Mouse (Mus musculus): ENCODE measurements around the gene 4931429L15Rik. TPM values are rescaled to one million over a fixed set of nuclear protein-coding genes. Genes with fewer than 3 reads are reported as not detected.
"Not testable (repeated sequence)": the region's sequence is repeated elsewhere in the genome, so short reads cannot be mapped to it uniquely, and the experiment has no call there.

Gene 4931429L15Rik
- polyA plus RNA-seq, 1 experiment from 2014 or later = not detected

DNA sequence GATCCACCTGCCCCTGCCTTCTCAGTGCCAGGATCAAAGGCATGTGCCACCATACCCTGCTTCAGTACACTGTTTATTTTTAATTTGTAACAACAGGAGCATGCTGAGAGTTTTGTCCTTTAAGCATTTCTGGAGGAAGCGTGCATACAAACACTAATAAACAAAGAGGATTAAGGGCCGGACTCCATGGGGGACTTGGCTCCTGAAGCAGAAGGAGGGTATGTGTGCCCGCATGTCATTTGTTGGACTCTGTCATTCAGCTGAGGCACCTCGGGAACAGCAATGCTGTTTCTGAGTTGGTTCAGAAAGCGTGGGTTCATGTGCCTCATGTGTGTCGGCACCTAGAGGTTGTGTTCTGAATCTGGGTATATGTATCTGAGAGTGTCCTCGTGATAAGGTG is 17.5 kb upstream of the 4931429L15Rik start:
- Histone ChIP-seq H3K27ac (no peak overlapping the region), H3K9me3 (no peaks in the 10 kb centered on the region)
- 49% methylated on average over 7 of the region's 7 CpGs for WGBS

DNA sequence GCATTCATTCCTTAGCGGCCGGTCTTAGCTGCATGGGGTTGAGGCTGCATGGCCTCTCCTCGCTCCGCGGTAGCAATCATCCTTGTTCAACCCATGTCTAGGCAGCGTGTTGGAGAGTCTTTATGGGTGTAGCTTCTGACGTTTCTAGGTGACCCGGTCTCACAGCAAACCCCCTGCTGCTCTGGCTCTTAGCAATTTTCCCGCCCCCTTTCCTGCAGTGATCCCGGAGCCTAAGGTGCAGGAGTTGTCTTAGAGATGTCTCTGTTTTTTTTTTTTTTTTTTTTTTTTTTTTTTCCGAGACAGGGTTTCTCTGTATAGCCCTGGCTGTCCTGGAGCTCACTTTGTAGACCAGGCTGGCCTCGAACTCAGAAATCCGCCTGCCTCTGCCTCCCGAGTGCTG is 16.5 kb upstream of the 4931429L15Rik start:
- not testable (repeated sequence) for H3K9ac ChIP-seq; H3K4me1 ChIP-seq; H3K27ac ChIP-seq; H3K4me2 ChIP-seq; H3K9me3 ChIP-seq; H3K4me3 ChIP-seq; ATAC-seq (ENCODE audit: borderline replicate concordance, extremely low read depth, low FRiP score, low TSS enrichment); H3K36me3 ChIP-seq
- 73% methylated on average over 13 of the region's 14 CpGs for WGBS
- peaks cover 20% of the 10 kb centered on the region; the same call in 1 of the 2 replicates for H3K27me3 ChIP-seq

More for the DNA sequence above, 17.5 kb upstream of the 4931429L15Rik start:
- Histone ChIP-seq H3K27me3 (peaks cover 22% of the 10 kb centered on the region; the same call in 1 of the 2 replicates), H3K36me3 (no peaks in the 10 kb centered on the region), H3K4me3 (no peak overlapping the region), H3K4me1 (no peaks in the 10 kb centered on the region), H3K9ac (no peak overlapping the region), H3K4me2 (no peak overlapping the region)
- no peak for ATAC-seq (ENCODE audit: borderline replicate concordance, extremely low read depth, low FRiP score, low TSS enrichment)

DNA sequence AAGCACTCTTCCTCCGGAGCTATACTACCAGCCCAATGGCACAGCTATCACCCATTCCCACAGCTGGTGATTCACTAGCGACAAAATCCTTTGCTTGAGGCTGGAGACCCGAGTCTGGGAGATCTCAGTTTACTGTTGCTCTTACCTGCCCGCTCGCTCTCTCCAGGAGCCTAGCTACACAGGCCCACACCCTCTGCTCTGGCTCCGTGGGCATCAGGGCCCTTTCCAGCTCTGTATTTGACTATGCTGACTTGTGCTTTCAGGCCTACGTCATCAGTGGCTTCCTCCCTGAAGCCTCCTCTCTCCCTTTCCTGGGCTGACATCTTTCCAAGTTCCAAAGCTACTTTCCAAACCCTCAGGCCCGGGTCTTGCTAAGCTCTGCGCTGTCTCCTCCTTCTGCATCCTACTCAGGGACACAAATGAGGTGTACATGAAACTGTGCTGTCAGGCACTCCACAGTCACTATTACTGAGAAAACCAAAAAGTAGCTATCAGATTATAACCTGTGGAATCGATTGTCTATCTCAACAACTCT is 15.7 kb upstream of the 4931429L15Rik start:
- no peak overlapping the region for H3K4me2 ChIP-seq
- H3K9me3 ChIP-seq = no peaks in the 10 kb centered on the region
- WGBS = 65% methylated on average over 10 of the region's 10 CpGs
- H3K4me3 ChIP-seq = no peak overlapping the region
- H3K27ac ChIP-seq = no peak overlapping the region
- H3K9ac ChIP-seq = no peak overlapping the region
- ATAC-seq (ENCODE audit: borderline replicate concordance, extremely low read depth, low FRiP score, low TSS enrichment) = no peak
- peaks cover 22% of the 10 kb centered on the region; the same call in 1 of the 2 replicates for H3K27me3 ChIP-seq
- H3K36me3 ChIP-seq = no peaks in the 10 kb centered on the region
- H3K4me1 ChIP-seq = no peaks in the 10 kb centered on the region

DNA sequence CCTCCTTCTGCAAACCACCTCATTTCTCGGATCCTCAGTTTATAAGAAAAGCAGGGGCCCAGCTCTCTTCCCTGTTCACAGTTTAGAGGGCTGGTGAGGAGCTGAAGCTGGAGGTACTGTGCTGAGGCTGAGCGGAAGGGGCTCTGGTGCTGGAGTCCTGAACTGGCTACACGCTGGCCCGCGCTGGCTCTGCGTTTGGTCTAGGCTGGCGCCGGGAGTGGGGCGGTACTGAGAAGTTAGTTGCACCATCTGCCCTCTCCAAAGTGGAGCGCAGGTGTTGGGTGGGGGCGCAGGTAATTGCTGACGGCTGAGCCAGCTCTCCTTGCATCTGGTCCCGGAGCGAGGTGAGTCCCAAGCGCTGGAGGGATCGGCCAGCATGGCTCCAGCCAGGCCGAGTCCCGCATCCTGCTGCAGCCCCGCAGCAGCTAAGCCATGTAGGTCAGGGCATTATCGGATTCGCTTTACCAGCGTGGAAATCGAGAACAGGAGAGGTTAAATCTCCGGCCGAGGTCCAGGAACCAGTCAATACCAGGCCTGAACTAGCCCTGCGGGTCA is 14.8 kb upstream of the 4931429L15Rik start:
- Histone ChIP-seq H3K4me3 (no peak overlapping the region), H3K9ac (no peak overlapping the region), H3K9me3 (no peaks in the 10 kb centered on the region), H3K27me3 (peaks cover 26% of the 10 kb centered on the region; the same call in 1 of the 2 replicates), H3K27ac (no peak overlapping the region), H3K36me3 (no peaks in the 10 kb centered on the region), H3K4me1 (no peaks in the 10 kb centered on the region), H3K4me2 (no peak overlapping the region)
- no peak for ATAC-seq (ENCODE audit: borderline replicate concordance, extremely low read depth, low FRiP score, low TSS enrichment)
- 35% methylated on average over 26 of the region's 26 CpGs for WGBS

DNA sequence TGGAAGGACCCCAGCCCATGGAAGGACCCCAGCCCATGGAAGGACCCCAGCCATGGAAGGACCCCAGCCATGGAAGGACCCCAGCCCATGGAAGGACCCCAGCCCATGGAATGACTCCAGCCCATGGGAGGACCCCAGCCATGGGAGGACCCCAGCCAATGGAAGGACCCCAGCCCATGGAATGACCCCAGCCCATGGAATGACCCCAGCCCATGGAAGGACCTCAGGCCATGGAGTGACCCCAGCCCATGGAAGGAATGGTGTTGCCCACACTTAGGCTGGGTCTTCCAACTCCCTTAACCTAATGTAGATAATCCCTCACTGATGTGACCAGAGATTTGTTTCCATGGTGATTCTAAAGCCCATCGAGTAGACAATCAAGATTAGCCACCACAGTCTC is 11.5 kb upstream of the 4931429L15Rik start:
- H3K4me2 ChIP-seq = no peak overlapping the region
- peaks cover 26% of the 10 kb centered on the region; the same call in 1 of the 2 replicates for H3K27me3 ChIP-seq
- H3K36me3 ChIP-seq = no peaks in the 10 kb centered on the region
- H3K27ac ChIP-seq = no peak overlapping the region
- no peak overlapping the region for H3K9ac ChIP-seq
- H3K4me1 ChIP-seq = peaks cover 11% of the 10 kb centered on the region
- H3K4me3 ChIP-seq = no peak overlapping the region
- no peak for ATAC-seq (ENCODE audit: borderline replicate concordance, extremely low read depth, low FRiP score, low TSS enrichment)
- 90% methylated on average over 1 of the region's 1 CpGs for WGBS
- no peaks in the 10 kb centered on the region for H3K9me3 ChIP-seq

DNA sequence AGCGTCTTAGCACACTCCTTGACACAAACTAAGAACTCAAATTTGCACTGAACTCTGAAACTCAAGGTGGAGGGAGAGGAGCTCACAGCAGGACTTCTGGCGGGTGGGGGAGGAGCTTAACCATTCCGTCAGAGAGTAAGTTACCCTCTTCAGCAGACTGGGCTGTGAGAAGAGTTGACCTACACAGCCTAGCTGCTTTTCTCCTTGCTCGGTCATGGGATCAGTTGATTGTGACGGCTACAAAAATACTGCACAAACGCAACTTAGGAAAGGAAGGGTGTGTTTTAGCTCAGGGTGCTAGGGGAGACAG is 10.8 kb upstream of the 4931429L15Rik start:
- H3K9ac ChIP-seq = no peak overlapping the region
- peaks cover 21% of the 10 kb centered on the region; the same call in 1 of the 2 replicates for H3K27me3 ChIP-seq
- no peak for ATAC-seq (ENCODE audit: borderline replicate concordance, extremely low read depth, low FRiP score, low TSS enrichment)
- H3K36me3 ChIP-seq = no peaks in the 10 kb centered on the region
- no peak overlapping the region for H3K4me2 ChIP-seq
- H3K9me3 ChIP-seq = no peaks in the 10 kb centered on the region
- no peak overlapping the region for H3K4me3 ChIP-seq
- no peak overlapping the region for H3K27ac ChIP-seq
- WGBS = 48% methylated on average over 6 of the region's 6 CpGs
- H3K4me1 ChIP-seq = peaks cover 11% of the 10 kb centered on the region

DNA sequence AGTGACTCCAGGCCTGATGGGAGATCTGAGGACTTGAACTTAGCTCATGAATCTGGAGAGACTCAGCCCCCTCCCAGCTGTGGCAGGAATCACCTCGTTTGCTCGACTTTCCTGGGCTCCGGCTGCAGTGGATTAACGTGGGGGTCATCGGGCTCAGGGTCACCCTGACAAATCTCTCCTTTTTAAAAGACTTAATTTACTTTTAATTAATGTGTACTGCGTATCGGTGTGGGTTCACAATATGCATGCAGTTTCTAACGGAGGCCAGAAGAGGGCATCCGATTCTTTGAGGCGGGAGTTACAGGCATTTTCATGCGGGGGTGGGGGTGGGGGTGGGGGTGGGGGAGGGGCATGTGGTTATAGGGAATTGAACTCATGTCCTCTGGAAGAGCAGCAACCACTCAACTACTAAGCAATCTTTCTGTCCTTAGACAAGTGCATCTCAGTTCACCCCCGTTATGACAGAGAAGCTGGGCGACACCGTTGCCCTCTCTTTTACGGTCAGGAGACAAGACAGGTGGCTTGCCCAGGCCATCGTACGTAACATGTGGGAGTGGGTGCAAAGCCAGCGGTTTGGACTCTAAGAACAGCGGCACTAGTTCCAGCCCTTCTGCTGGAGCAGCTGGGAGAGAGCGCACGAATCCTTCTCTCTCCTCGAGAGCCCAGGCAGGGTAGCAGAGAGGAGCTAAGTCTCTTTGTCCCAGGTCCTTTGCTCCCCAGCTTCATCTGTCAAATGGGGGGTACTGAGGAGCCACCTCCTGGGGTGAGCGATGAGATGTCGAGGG is 10.2 kb upstream of the 4931429L15Rik start:
- H3K4me3 ChIP-seq = no peak overlapping the region
- peaks cover 11% of the 10 kb centered on the region for H3K4me1 ChIP-seq
- H3K27ac ChIP-seq = no peak overlapping the region
- no peak for ATAC-seq (ENCODE audit: borderline replicate concordance, extremely low read depth, low FRiP score, low TSS enrichment)
- peak overlapping the region; percentile 66 for H3K4me2 ChIP-seq
- H3K9ac ChIP-seq = no peak overlapping the region
- WGBS = 26% methylated on average over 24 of the region's 24 CpGs
- H3K27me3 ChIP-seq = peaks cover 18% of the 10 kb centered on the region; the same call in 1 of the 2 replicates
- no peaks in the 10 kb centered on the region for H3K9me3 ChIP-seq
- no peaks in the 10 kb centered on the region for H3K36me3 ChIP-seq

DNA sequence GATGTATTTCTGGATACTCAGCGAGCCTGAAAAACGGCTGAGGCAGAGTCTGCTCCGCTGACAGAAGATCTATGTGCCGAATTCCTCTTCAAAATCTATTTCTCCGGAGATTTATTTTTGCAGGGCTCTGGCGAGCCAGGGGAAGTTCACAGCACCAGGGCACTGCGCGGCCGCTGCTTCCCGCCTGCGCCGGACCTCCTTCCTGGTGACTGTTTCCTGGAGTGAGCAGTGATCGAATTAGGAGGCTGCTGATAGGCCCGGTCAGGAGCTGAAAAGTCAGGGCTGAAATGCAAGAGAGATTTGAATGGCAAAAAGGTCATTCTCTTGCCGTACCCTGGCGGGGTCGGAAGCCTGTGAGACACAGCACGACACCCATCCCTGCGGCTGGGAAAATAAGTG is 9.5 kb upstream of the 4931429L15Rik start:
- WGBS = 6% methylated on average over 19 of the region's 19 CpGs
- H3K9ac ChIP-seq = peak overlapping the region; percentile 43

DNA sequence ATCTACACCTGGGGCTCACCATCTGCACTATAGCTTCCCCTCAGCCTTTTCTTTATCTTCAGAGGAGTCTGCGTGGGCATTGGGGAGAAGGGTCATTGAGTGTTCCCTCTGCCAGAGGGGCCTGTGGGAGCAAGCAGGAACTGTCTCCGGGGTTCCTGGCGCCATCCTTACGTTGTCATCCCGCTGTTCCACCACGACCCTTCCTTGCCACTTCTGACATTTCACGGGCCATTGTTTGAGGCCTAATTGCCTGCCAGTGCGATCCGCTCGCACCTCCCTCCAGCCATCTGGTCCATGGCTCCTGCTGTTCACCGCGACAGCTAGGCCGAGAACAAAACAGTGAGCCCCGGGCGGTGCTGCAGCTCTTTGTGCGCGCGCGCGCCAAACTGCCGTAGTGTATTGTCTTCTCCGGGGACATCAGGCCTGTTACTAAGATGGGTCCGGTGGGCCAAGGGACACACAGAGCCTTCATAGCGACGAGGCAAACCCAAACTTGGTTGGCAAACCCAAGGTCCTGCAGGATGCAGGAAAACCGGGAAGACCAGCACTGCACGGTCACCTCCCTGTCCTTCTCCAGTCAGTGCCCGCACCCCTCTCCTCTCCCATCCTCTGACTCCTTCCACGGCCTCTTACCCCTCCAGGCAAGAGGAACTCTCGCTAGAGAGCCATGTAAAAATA is 8.9 kb upstream of the 4931429L15Rik start:
- no peaks in the 10 kb centered on the region for H3K9me3 ChIP-seq
- H3K4me2 ChIP-seq = peak overlapping the region; percentile 66
- H3K9ac ChIP-seq = peak overlapping the region; percentile 43
- H3K4me3 ChIP-seq = peak overlapping the region; percentile 34
- peaks cover 11% of the 10 kb centered on the region for H3K4me1 ChIP-seq
- 8% methylated on average over 30 of the region's 30 CpGs for WGBS
- no peaks in the 10 kb centered on the region for H3K36me3 ChIP-seq
- ATAC-seq (ENCODE audit: borderline replicate concordance, extremely low read depth, low FRiP score, low TSS enrichment) = peak; percentile 25; the same call in 1 of the 2 replicates
- H3K27ac ChIP-seq = peak overlapping the region; percentile 32
- H3K27me3 ChIP-seq = 0 out of 2 replicates have a peak, but pooled peaks cover 8% of the 10 kb centered on the region

More for the DNA sequence above, 9.5 kb upstream of the 4931429L15Rik start:
- H3K9me3 ChIP-seq = no peaks in the 10 kb centered on the region
- peaks cover 11% of the 10 kb centered on the region for H3K4me1 ChIP-seq
- no peaks in the 10 kb centered on the region for H3K36me3 ChIP-seq
- peak overlapping the region; percentile 34 for H3K4me3 ChIP-seq
- H3K4me2 ChIP-seq = peak overlapping the region; percentile 66
- peak; percentile 66; the same call in 1 of the 2 replicates for ATAC-seq (ENCODE audit: borderline replicate concordance, extremely low read depth, low FRiP score, low TSS enrichment)
- peaks cover 11% of the 10 kb centered on the region; the same call in 1 of the 2 replicates for H3K27me3 ChIP-seq
- H3K27ac ChIP-seq = peak overlapping the region; percentile 32

DNA sequence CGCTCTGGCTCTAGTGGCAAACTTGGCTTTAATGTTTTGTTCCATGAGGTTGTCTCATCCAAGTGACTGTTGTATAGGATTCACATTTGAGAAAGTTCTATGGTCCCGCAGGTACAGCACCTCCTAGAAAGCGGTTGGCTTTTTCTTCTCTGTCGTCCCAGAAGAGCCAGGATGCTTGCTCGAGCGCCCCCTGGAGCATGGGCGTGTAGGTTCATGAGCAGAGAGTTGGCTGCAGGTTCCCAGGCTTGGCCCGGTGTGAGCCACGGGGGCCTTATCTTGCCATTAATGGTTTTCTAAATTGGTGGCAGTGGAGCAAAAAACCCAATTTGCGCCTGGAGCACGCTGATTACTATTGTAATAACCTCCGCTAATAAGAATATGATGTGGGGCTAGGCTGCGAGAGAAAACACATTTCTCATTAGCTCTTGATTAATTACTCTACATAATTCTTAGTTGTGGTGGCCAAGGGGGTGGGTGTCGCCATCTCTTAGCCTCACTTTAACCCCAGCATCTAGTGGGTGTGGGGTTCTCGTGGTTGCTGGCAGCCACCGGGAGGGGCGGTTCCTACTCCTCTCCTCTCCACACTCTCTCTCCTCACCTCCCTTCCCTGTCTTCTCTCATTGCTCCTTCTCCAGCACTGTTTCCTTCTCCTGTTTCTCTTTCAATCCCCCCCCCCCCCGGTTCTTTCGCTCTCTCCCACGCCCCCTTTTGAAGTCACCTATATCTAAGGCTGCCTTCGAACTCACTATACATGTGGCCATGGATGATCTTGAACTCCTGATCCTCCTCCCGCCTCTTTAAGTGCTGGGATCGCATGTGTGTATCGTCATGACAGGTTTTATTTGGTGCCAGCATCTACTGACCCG is 8.2 kb upstream of the 4931429L15Rik start:
- ATAC-seq (ENCODE audit: borderline replicate concordance, extremely low read depth, low FRiP score, low TSS enrichment) = no peak
- Histone ChIP-seq H3K4me3 (no peak overlapping the region), H3K9me3 (no peaks in the 10 kb centered on the region), H3K4me2 (peak overlapping the region; percentile 66; the same call in 1 of the 2 replicates), H3K9ac (0 out of 2 replicates have a peak overlapping the region, but pooled peaks have one; percentile 43), H3K27ac (no peak overlapping the region), H3K4me1 (peaks cover 11% of the 10 kb centered on the region), H3K36me3 (no peaks in the 10 kb centered on the region), H3K27me3 (0 out of 2 replicates have a peak, but pooled peaks cover 8% of the 10 kb centered on the region)
- 66% methylated on average over 25 of the region's 25 CpGs for WGBS
